Mouse (Mus musculus) forebrain, embryonic 11.5 days (tissue): ENCODE measurements around the gene Fanca. TPM values are rescaled to one million over a fixed set of nuclear protein-coding genes. Genes with fewer than 3 reads are reported as not detected.

Experiments
- ATAC-seq: fragments of 200-750 bp; cut with Nextera tagmentation; replicated peaks from 2 replicates; pipeline ENCODE4 v1.8.0; 2017; ENCODE audit warnings: moderate TSS enrichment; ENCODE audit not compliant: low FRiP score
- DNase-seq: peaks from one replicate; pipeline ENCODE4 v3.0.0-alpha.2; 2017; ENCODE audit warnings: low spot score
- H3K27ac ChIP-seq: fragments of 300-500 bp; sonication (generic); 2 replicates; pipeline ENCODE4 v1.5.1; 2014; ENCODE audit warnings: low read depth, low read length
- H3K27me3 ChIP-seq: fragments of 300-500 bp; sonication (generic); 2 replicates; pipeline ENCODE4 v1.6.1; 2014; ENCODE audit warnings: mild to moderate bottlenecking, low read length, mixed read lengths; ENCODE audit not compliant: control insufficient read depth, insufficient read depth
- H3K36me3 ChIP-seq: fragments of 300-500 bp; sonication (generic); 2 replicates; pipeline ENCODE4 v1.6.1; 2014; ENCODE audit warnings: mild to moderate bottlenecking, low read length, moderate library complexity, mixed read lengths; ENCODE audit not compliant: control insufficient read depth, insufficient read depth
- H3K4me1 ChIP-seq: fragments of 300-500 bp; sonication (generic); replicated peaks from 2 replicates; pipeline ENCODE4 v1.6.1; 2014; ENCODE audit warnings: low read length, mixed read lengths; ENCODE audit not compliant: control insufficient read depth, insufficient read depth
- H3K4me2 ChIP-seq: fragments of 300-500 bp; sonication (generic); 2 replicates; pipeline ENCODE4 v1.6.1; 2014; ENCODE audit warnings: low read depth, mild to moderate bottlenecking, low read length, moderate library complexity, mixed read lengths; ENCODE audit not compliant: severe bottlenecking
- H3K4me3 ChIP-seq: fragments of 300-500 bp; sonication (generic); 2 replicates; pipeline ENCODE4 v1.5.1; 2014; ENCODE audit warnings: low read depth, low read length
- H3K9ac ChIP-seq: fragments of 300-500 bp; sonication (generic); 2 replicates; pipeline ENCODE4 v1.6.1; 2014; ENCODE audit warnings: low read length
- H3K9me3 ChIP-seq: fragments of 300-500 bp; sonication (generic); 2 replicates; pipeline ENCODE4 v1.6.1; 2016; ENCODE audit warnings: low read length, mixed read lengths; ENCODE audit not compliant: control insufficient read depth
- WGBS: fragments of 180-500 bp; shearing (Covaris S2); extraction: QIAGEN DNeasy Blood & Tissue Kit; methylation state at CpG from one replicate; pipeline ENCODE4 v1.1.7; 2014; 5-methylcytosine and 5-hydroxymethylcytosine counted together
- polyA plus RNA-seq: library from polyadenylated mRNA; unstranded; fragments of >200 nt; fragmentation: Nextera tagmentation; extraction: Ambion mirVana; gene quantifications from 2 replicates; pipeline ENCODE4 v1.2.1, GENCODE M21; 2014

Gene Fanca
- polyA plus RNA-seq, 1 experiment from 2014 or later, result 46.5 TPM

- DNase-seq (no peak), ATAC-seq (no peak)
- H3K27me3 ChIP-seq, result no peaks in the 10 kb centered on the region
- H3K4me3 ChIP-seq, result no peak overlapping the region
- H3K27ac ChIP-seq, result no peak overlapping the region
- H3K9me3 ChIP-seq, result no peaks in the 10 kb centered on the region
- no peak overlapping the region for H3K9ac ChIP-seq
- no peaks in the 10 kb centered on the region for H3K4me1 ChIP-seq
- peaks cover 4% of the 10 kb centered on the region for H3K36me3 ChIP-seq
- WGBS, result 71% methylated on average over 11 of the region's 11 CpGs
- H3K4me2 ChIP-seq, result no peak overlapping the region
Measured at GRCm38 (mm10) chr8:123243053-123243452, 75.3 kb downstream of the Fanca start.

GRCm38 (mm10) chr8:123242107-123242923, 76.1 kb downstream of the Fanca start:
- Histone ChIP-seq H3K27me3 (no peaks in the 10 kb centered on the region), H3K9me3 (no peaks in the 10 kb centered on the region), H3K4me1 (no peaks in the 10 kb centered on the region), H3K4me2 (no peak overlapping the region), H3K27ac (no peak overlapping the region), H3K36me3 (peaks cover 4% of the 10 kb centered on the region), H3K9ac (no peak overlapping the region), H3K4me3 (no peak overlapping the region)
- 90% methylated on average over 7 of the region's 7 CpGs for WGBS
- ATAC-seq (no peak), DNase-seq (no peak)

DNA sequence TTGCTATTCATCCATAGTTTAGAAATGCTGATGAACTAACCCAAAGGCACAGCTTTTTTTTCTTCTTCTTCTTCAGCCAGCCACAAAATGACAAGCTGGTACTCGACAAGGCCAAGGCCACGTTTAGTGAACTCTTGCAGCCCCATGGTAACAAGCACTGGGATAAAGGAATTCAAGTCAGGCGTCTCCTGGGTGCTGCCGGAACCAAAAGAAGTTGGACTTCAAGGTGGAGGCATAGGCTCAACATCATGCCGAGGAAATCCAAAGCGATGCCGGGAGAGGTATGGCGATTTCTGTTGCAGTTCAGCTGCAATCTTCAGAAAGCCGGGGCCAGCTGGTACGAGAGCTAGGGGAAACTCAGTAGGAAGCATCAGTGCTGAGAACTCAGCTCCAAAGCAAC, 79.0 kb downstream of the Fanca start:
- Histone ChIP-seq H3K4me1 (peaks cover 12% of the 10 kb centered on the region), H3K36me3 (no peaks in the 10 kb centered on the region), H3K4me3 (no peak overlapping the region), H3K9me3 (no peaks in the 10 kb centered on the region), H3K27me3 (peaks cover 10% of the 10 kb centered on the region), H3K4me2 (no peak overlapping the region), H3K27ac (no peak overlapping the region), H3K9ac (no peak overlapping the region)
- WGBS, result 89% methylated on average over 10 of the region's 10 CpGs
- DNase-seq, result no peak
- ATAC-seq, result no peak

GRCm38 (mm10) chr8:123235520-123236497, 82.6 kb downstream of the Fanca start, which contains the start of gene Spata2l:
Gene Spata2l (minus strand): TSS chr8:123236233.
- peak; percentile 93 for DNase-seq
- WGBS, result 2% methylated on average over 57 of the region's 57 CpGs
- Histone ChIP-seq H3K4me1 (peaks cover 12% of the 10 kb centered on the region), H3K27ac (no peak within 1 kb of the TSS), H3K9ac (peak within 1 kb of the TSS; percentile 45), H3K9me3 (no peaks in the 10 kb centered on the region), H3K27me3 (peaks cover 10% of the 10 kb centered on the region), H3K4me3 (peak within 1 kb of the TSS; percentile 40), H3K4me2 (peak within 1 kb of the TSS; percentile 85), H3K36me3 (no peaks in the 10 kb centered on the region)
- ATAC-seq, result peak; percentile 88

DNA sequence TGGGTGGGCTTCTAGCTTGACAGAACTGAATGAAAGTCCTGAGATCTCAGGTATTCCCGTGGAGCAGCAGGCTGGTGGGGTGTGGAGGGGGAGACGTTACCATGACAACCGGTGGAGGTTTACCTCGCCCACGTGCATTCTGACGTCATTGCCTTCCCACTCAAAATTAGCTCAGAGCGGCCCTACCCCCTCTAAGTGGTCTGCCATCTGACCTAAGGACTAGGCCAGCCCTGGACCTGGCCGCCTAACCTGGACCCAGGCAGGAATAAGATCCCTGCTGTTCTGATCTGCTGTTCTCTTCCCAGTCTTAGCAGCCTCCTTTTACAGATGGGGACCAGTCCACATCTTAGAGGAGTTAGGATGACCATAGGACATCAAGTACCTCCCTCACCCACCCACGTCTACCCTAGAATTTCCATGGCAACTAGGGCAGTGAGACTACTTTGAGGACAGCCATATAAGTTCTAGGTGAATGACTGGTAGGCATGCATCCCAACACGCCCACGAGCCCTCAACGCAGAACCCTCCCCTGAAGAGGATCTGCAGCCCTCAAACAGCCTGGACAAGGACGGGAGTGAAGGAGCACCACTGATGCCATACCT, 83.4 kb downstream of the Fanca start:
- 28% methylated on average over 13 of the region's 13 CpGs for WGBS
- Histone ChIP-seq H3K4me2 (peak overlapping the region; percentile 85), H3K36me3 (no peaks in the 10 kb centered on the region), H3K27ac (no peak overlapping the region), H3K9me3 (no peaks in the 10 kb centered on the region), H3K9ac (peak overlapping the region; percentile 45), H3K4me1 (peaks cover 12% of the 10 kb centered on the region), H3K27me3 (peaks cover 10% of the 10 kb centered on the region), H3K4me3 (peak overlapping the region; percentile 40)
- ATAC-seq (peak; percentile 14; the same call in 1 of the 2 replicates), DNase-seq (no peak)

- no peak overlapping the region for H3K27ac ChIP-seq
- peaks cover 10% of the 10 kb centered on the region for H3K27me3 ChIP-seq
- peaks cover 12% of the 10 kb centered on the region for H3K4me1 ChIP-seq
- ATAC-seq (no peak), DNase-seq (peak; percentile 55)
- H3K36me3 ChIP-seq, result no peaks in the 10 kb centered on the region; the same call in 1 of the 2 replicates
- H3K9me3 ChIP-seq, result no peaks in the 10 kb centered on the region
- no peak overlapping the region for H3K9ac ChIP-seq
- H3K4me2 ChIP-seq, result no peak overlapping the region
- H3K4me3 ChIP-seq, result no peak overlapping the region
- WGBS, result 82% methylated on average over 11 of the region's 11 CpGs
Measured at GRCm38 (mm10) chr8:123233760-123234159, 84.6 kb downstream of the Fanca start.

DNA sequence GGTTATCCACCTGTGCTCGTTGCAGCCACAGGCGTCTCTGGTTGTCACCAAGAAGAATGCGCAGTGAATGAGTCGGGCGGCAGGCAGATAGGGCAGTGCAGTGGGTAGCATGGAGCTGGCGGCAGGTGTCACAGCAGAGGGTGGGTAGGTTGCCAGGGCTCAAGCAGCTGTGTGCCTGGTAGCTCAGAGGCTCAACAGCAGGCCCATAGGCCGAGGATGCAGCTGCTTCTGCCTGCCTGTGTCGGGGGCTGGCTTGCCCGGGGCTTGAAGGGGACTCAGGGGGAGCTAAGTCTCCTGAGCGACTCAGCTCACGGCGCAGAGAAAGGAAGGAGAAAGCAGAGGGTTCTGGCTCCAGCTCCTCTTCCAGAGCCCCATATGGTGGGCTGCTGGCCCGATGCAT, 85.1 kb downstream of the Fanca start:
- WGBS, result 63% methylated on average over 13 of the region's 13 CpGs

DNA sequence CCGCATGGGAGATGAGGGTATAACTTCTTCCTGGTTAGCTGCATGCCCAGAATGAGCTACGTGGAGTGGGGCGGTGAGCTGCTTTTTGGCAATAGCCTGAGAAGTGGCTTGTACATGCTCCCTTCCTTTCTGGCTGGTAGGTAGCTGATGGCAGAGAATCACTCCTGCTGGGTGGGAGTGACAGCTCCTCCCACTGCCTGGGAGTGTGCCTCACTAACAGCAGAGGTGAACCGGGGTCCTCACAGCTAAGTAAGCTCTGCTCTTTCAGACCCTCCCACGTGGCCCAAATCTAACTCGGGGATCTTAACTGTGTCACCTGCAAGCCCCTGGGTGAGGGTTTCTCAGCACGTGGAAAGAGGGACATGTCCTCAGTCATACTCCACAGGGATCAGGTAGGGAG, 85.8 kb downstream of the Fanca start:
- ATAC-seq, result no peak
- H3K9me3 ChIP-seq, result no peaks in the 10 kb centered on the region
- H3K4me1 ChIP-seq, result peaks cover 12% of the 10 kb centered on the region

More for the DNA sequence above, 85.1 kb downstream of the Fanca start:
- Histone ChIP-seq H3K27me3 (peaks cover 10% of the 10 kb centered on the region), H3K9me3 (no peaks in the 10 kb centered on the region), H3K9ac (no peak overlapping the region), H3K4me1 (peaks cover 12% of the 10 kb centered on the region), H3K4me2 (no peak overlapping the region), H3K27ac (no peak overlapping the region), H3K4me3 (no peak overlapping the region), H3K36me3 (no peaks in the 10 kb centered on the region; the same call in 1 of the 2 replicates)
- no peak for ATAC-seq
- no peak for DNase-seq

More for the DNA sequence above, 85.8 kb downstream of the Fanca start:
- no peak overlapping the region for H3K27ac ChIP-seq
- no peak overlapping the region for H3K9ac ChIP-seq
- no peak overlapping the region for H3K4me2 ChIP-seq
- peaks cover 10% of the 10 kb centered on the region for H3K27me3 ChIP-seq
- DNase-seq, result no peak
- H3K36me3 ChIP-seq, result no peaks in the 10 kb centered on the region; the same call in 1 of the 2 replicates
- H3K4me3 ChIP-seq, result no peak overlapping the region
- WGBS, result 53% methylated on average over 7 of the region's 7 CpGs
